Mouse (Mus musculus) olfactory bulb, adult 2 months (tissue): ENCODE results near the gene Gabpb1.

ENCODE experiments used
- CTCF ChIP-seq: fragments of 200-500 bp; IDR thresholded peaks from 2 replicates; pipeline ENCODE4 v1.5.1; 2012; ENCODE audit warnings: low read depth, mild to moderate bottlenecking, low read length, moderate library complexity; ENCODE audit not compliant: insufficient read depth
- POLR2A ChIP-seq: fragments of 200-500 bp; IDR thresholded peaks from 2 replicates; pipeline ENCODE4 v1.6.1; 2012; ENCODE audit warnings: mild to moderate bottlenecking, low read depth, low read length, moderate library complexity; ENCODE audit not compliant: insufficient read depth

DNA sequence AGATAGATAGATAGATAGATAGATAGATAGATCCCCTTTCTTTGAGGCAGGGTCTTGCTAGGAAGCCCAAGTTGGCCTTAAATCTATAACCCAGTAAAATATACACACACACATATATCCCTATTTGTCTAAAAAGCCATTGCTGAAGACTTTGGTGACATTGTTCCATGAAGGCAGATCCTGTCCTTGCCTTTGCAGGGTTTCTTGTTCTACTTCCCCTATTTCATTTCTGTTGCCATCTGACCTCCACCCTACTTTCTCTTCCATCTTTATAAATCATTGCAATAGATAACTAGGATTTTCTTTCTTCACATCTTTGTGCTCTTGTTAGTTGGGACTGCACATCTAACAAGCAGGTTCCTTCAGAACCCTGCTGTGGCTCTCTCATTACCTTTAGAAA lies 36.8 kb upstream of the Gabpb1 start:
- TF ChIP-seq POLR2A: no peak
- no peak for TF ChIP-seq CTCF
